Mouse (Mus musculus): ENCODE measurements at regions not wholly inside any gene's neighbourhood (a gene's known extent, or its start where the extent isn't known, plus 50 kb on each side); places are given as distances from the start of the nearest gene placed in this dataset.

DNA sequence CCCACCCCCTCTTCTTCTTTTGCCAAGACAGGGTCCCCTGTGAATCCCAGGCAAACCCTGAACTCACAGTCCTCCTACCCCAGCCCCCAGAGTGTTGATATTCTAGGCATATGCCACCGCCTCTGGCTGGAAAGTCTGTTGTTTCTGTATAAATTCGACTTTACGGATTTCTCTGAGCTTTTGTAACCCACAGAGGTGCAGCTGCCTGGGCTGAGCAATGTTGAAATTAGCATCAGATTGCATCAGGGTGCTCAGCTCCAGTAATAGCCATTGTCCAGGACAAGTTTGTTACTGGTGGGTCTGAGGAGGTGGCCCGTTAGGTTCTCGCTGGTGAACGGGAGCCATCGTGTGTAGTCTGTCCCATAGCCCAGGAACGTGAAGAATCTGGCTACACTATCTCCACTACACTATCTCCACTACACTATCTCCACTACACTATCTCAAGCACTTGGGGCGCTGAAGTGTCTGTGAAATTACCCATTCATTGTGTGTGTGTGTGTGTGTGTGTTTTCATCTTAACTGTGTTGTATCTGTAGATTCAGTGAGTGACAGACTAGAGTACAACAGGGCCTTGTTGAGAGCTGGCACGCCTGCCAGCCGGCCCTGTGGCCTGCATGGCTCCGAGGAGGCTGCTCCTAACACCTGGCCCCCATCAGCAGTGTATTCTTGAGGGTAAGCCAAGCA, 92.4 kb upstream of the Hnrnpk start:
- DNase-seq (ENCODE audit: extremely low read depth, insufficient read length, low spot score): no peak

GRCm38 (mm10) chr13:58494726-58495125, 91.6 kb upstream of the Hnrnpk start:
- DNase-seq (ENCODE audit: extremely low read depth, insufficient read length, low spot score): no peak

- DNase-seq (ENCODE audit: extremely low read depth, insufficient read length, low spot score): no peak
These were observed 87.7 kb upstream of the Hnrnpk start for GRCm38 (mm10) chr13:58490829-58491228.

GRCm38 (mm10) chr13:58485011-58485410, 81.9 kb upstream of the Hnrnpk start:
- no peak for DNase-seq (ENCODE audit: extremely low read depth, insufficient read length, low spot score)

- DNase-seq (ENCODE audit: extremely low read depth, insufficient read length, low spot score): no peak
These were observed 79.6 kb upstream of the Hnrnpk start for GRCm38 (mm10) chr13:58482701-58483100.

DNA sequence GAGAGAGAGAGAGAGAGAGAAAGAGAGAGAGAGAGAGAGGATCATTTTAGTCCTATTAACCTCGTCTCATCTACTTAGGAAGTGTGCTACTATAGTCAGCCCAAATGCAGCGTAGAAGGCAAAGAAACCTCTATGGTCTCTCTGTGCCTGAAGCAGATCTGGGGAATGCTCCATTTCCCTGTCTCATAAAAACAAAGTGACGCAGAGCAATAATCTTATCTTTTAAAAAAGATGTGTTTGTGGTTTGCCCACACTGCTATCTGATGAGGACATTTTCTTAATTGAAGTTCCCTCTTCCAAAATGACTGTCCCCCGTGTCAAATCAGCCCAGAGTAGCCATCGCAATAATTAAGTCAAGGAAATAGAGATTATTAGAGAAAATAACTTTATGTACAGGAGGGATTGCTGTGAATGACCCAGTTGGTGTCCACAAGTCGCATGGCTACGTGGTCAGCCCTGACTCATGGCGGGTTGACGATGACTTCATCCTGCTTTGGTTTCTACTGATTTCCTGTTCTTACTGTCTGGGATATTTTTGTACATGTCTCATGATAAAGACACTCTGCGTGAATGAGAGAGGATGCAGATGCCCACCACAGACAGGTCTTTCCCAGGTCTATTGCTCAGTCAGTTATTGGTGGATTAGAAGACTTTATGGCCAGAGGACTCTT, 77.9 kb upstream of the Hnrnpk start:
- DNase-seq (ENCODE audit: extremely low read depth, insufficient read length, low spot score): no peak

- no peak for DNase-seq (ENCODE audit: extremely low read depth, insufficient read length, low spot score)
These were observed 77.3 kb upstream of the Hnrnpk start for GRCm38 (mm10) chr13:58480388-58480927.

- DNase-seq (ENCODE audit: extremely low read depth, insufficient read length, low spot score): no peak
These were observed 75.3 kb upstream of the Hnrnpk start for GRCm38 (mm10) chr13:58478438-58478837.

- DNase-seq (ENCODE audit: extremely low read depth, insufficient read length, low spot score): no peak
These were observed 74.1 kb upstream of the Hnrnpk start for GRCm38 (mm10) chr13:58477253-58477652.

- DNase-seq (ENCODE audit: extremely low read depth, insufficient read length, low spot score): no peak
These were observed 73.1 kb upstream of the Hnrnpk start for GRCm38 (mm10) chr13:58476033-58476830.

DNA sequence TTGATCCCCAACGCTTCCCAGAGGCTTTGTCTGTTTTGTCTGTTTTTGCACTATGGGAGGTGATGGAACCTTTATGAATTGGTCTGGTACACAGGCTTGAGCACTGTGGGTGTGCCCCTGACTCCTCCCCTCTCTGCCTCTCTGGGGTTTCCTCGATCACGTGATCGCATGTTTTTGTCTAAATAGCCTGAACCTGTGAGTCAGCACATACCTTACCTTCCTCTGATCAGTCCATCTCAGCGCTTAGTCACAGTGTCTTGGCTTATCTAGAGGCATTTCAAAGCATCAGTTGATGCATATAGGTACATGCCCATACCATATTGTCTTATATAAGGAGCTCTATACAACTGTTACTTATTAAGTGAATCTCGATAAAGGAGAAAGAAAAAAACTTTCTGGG, 72.4 kb upstream of the Hnrnpk start:
- DNase-seq (ENCODE audit: extremely low read depth, insufficient read length, low spot score): no peak

GRCm38 (mm10) chr13:58472455-58472854, 69.3 kb upstream of the Hnrnpk start:
- DNase-seq (ENCODE audit: extremely low read depth, insufficient read length, low spot score): peak; percentile 22

GRCm38 (mm10) chr13:58471704-58472103, 68.6 kb upstream of the Hnrnpk start:
- no peak for DNase-seq (ENCODE audit: extremely low read depth, insufficient read length, low spot score)

GRCm38 (mm10) chr13:58469731-58470130, 66.6 kb upstream of the Hnrnpk start:
- DNase-seq (ENCODE audit: extremely low read depth, insufficient read length, low spot score): no peak

DNA sequence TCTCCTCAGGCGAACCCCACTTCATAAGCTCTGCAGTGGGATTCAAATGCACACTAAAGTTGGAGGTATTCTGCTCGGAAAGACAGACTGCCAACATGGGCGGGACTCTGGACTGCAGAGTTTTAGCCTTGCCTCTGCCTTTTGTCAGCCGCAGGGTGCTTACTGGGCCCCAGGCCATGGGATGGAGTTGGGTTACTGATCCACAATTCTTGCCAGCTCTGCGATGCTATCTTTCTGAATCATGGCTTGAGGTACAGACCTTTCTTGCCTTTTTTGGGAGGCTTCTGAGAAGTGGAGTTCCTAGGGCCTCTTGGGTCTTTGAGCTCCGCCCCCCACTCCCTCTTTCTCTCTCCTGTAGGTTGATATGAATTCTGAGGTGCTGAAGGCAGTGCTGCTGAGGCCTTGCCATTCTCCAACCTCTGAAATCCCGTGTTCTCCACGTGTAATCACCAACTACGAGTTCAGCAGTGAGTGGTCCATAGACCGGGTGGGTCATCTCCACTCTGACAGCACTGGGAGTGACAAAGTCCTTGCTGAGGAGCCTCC, 64.0 kb upstream of the Hnrnpk start:
- peak; percentile 28 for DNase-seq (ENCODE audit: extremely low read depth, insufficient read length, low spot score)

- no peak for DNase-seq (ENCODE audit: extremely low read depth, insufficient read length, low spot score)
These were observed 62.3 kb upstream of the Hnrnpk start for GRCm38 (mm10) chr13:58465206-58466104.

Measured in 3134 (cell line).